Mouse (Mus musculus): ENCODE measurements around the gene Tdpoz4. TPM values are rescaled to one million over a fixed set of nuclear protein-coding genes. Genes with fewer than 3 reads are reported as not detected.
"Not testable (repeated sequence)": the region's sequence is repeated elsewhere in the genome, so short reads cannot be mapped to it uniquely, and the experiment has no call there.

Tdpoz4 gene
- not detected in 2 replicates for total RNA-seq (2015; ENCODE audit: low replicate concordance)
- total RNA-seq (2017; ENCODE audit: low replicate concordance) = not detected in 2 replicates

GRCm38 (mm10) chr3:93796098-93796497 lies at the start of gene Tdpoz4:
Gene Tdpoz4, plus strand, starts transcription at chr3:93796398.
- ATAC-seq (replicated peaks; ENCODE audit: low FRiP score, poor library complexity, severe bottlenecking) = not testable (repeated sequence)

DNA sequence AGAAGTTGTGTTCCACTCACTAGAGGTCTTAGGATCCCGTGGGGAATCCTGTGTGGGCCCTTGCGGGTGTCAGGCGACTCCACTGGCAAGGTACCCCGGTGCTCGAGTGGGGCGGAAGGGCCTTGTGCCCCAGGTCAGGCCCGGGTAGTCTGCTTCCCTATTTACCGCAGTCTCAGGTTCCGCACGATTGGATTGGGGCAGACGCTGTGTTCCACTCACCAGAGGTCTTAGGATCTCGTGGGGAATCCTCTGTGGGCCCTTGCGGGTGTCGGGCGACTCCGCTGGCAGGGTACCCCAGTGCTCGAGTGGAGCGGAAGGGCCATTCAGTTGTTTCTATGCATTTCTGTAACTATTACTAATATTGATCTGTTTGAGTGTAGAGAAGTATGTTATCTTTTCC lies 42.2 kb upstream of the Tdpoz4 start:
- ATAC-seq (replicated peaks; ENCODE audit: low FRiP score, poor library complexity, severe bottlenecking) = not testable (repeated sequence)

DNA sequence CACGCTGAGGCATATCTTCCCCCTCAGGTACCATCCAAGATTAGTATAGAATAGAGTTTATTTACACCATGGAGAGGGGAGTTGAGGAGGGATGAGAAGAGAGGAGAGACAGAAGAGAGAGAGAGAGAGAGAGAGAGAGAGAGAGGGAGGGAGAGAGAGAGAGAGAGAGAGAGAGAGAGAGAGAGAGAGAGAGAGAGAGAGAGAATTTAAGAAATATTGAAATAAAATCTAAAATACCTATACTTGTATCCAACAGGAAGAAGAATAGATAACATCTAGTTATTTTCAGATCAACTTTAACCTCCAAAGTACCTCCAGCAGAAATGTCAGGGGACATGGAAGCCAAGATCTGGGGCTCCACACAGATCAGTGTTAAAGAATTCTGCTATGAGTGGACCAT lies 23.5 kb upstream of the Tdpoz4 start, which contains the start of gene Gm5773:
Gene Gm5773 (plus strand): TSS at position 301 of the 400 bp plus-strand sequence.
- not testable (repeated sequence) for ATAC-seq (replicated peaks; ENCODE audit: low FRiP score, poor library complexity, severe bottlenecking)

- not testable (repeated sequence) for ATAC-seq (replicated peaks; ENCODE audit: low FRiP score, poor library complexity, severe bottlenecking)
Measured at GRCm38 (mm10) chr3:93813341-93813740, 17.1 kb downstream of the Tdpoz4 start.

GRCm38 (mm10) chr3:93825720-93826119 lies 29.5 kb downstream of the Tdpoz4 start, which contains the start of gene Tdpoz3:
Gene Tdpoz3, plus strand, starts transcription at chr3:93826020.
- ATAC-seq (replicated peaks; ENCODE audit: low FRiP score, poor library complexity, severe bottlenecking) = not testable (repeated sequence)

Other genes with a start within 250 kb of the Tdpoz4 start
- gene S100a10, start 241.3 kb upstream of the Tdpoz4 start, total RNA-seq (2015; ENCODE audit: low replicate concordance) = 69.6 and 73.6 TPM in 2 replicates
- 56.1 and 64.1 TPM in 2 replicates for gene S100a10, start 241.3 kb upstream of the Tdpoz4 start, total RNA-seq (2017; ENCODE audit: low replicate concordance)
- not detected in 2 replicates for gene Tdpoz2, start 143.7 kb upstream of the Tdpoz4 start, total RNA-seq (2015; ENCODE audit: low replicate concordance)
- gene Tdpoz2, start 143.7 kb upstream of the Tdpoz4 start, total RNA-seq (2017; ENCODE audit: low replicate concordance) = not detected in 2 replicates
- gene Tdpoz1, start 120.1 kb upstream of the Tdpoz4 start, total RNA-seq (2015; ENCODE audit: low replicate concordance) = not detected in 2 replicates
- gene Tdpoz1, start 120.1 kb upstream of the Tdpoz4 start, total RNA-seq (2017; ENCODE audit: low replicate concordance) = not detected in 2 replicates
- gene Gm37596, start 103.3 kb upstream of the Tdpoz4 start, total RNA-seq (2015; ENCODE audit: low replicate concordance) = not detected in 2 replicates
- not detected in 2 replicates for gene Gm37596, start 103.3 kb upstream of the Tdpoz4 start, total RNA-seq (2017; ENCODE audit: low replicate concordance)
- gene Gm5773, start 23.4 kb upstream of the Tdpoz4 start, total RNA-seq (2015; ENCODE audit: low replicate concordance) = not detected in 2 replicates
- gene Gm5773, start 23.4 kb upstream of the Tdpoz4 start, total RNA-seq (2017; ENCODE audit: low replicate concordance) = not detected in 2 replicates
- gene Tdpoz3, start 29.6 kb downstream of the Tdpoz4 start, total RNA-seq (2015; ENCODE audit: low replicate concordance) = not detected in 2 replicates
- not detected in 2 replicates for gene Tdpoz3, start 29.6 kb downstream of the Tdpoz4 start, total RNA-seq (2017; ENCODE audit: low replicate concordance)
- not detected in 2 replicates for gene Gm9117, start 147.1 kb downstream of the Tdpoz4 start, total RNA-seq (2015; ENCODE audit: low replicate concordance)
- gene Gm9117, start 147.1 kb downstream of the Tdpoz4 start, total RNA-seq (2017; ENCODE audit: low replicate concordance) = not detected in 2 replicates
- gene Tdpoz5, start 164.9 kb downstream of the Tdpoz4 start, total RNA-seq (2015; ENCODE audit: low replicate concordance) = not detected in 2 replicates
- not detected in 2 replicates for gene Tdpoz5, start 164.9 kb downstream of the Tdpoz4 start, total RNA-seq (2017; ENCODE audit: low replicate concordance)

Measured in erythroblast, adult 5-6 weeks (primary cell).